Mouse (Mus musculus): Measurements from ENCODE around the gene Arf6. TPM values are rescaled to one million over a fixed set of nuclear protein-coding genes. Genes with fewer than 3 reads are reported as not detected.
"Not testable (repeated sequence)": the region's sequence is repeated elsewhere in the genome, so short reads cannot be mapped to it uniquely, and the experiment has no call there.

The Arf6 gene
- 68.5 and 72.2 TPM in 2 replicates for polyA plus RNA-seq (2016; fragmentation: Nextera tagmentation; extraction: Ambion mirVana)

DNA sequence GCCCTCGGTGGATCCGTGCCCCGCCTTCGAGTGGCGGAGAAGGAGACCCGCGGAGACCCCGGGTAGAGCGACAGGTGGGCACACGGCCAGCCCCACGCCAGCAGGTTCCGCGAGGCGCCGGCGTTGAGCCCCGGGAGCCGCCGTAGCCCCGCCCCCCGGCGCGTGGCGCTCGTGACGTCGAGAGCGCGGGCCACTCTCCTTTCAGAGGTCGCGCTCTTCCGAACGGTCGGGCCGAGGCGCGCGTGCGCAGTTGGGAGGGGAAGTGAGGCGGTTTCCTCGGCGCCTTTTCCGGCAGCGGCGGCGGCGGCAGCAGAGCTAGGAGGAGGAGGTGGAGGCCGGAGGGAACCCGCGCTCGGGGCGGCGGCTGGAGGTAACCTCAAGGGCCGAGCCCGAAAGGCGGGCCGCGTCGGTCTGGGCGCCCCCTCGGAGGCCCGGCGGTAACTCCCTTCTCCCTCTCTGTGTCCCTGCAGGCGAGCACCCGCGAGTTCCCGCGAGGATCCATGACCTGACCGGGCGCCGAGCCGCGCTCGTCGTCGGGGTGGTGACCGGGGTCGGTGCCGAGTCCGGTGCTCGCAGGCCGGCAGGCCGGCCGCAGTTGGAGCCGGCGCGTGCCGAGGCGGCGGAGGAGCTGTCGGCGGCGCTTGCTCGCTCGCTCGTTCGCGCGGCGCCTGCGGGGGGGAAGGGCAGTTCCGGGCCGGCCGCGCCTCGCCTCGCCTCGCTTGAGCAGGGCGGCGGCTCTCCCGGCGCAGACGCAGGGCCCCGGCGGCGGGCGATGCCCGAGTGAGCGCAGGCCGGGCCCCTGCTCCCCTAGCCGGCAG lies at the start of gene Arf6, which contains the start of gene Gm9887:
TSS of gene Arf6 (plus strand) at position 297 of the 818 bp plus-strand sequence.
TSS of gene Gm9887 (minus strand) at position 605 of the 818 bp plus-strand sequence.
- Histone ChIP-seq H3K9me3 (no peaks in the 10 kb centered on the region), H3K36me3 (no peaks in the 10 kb centered on the region), H3K27ac (peak within 1 kb of the TSS; percentile 95), H3K4me1 (peaks cover 11% of the 10 kb centered on the region), H3K27me3 (no peaks in the 10 kb centered on the region), H3K4me3 (peak within 1 kb of the TSS; percentile 98), H3K9ac (peak within 1 kb of the TSS; percentile 99), H3K4me2 (replicated peaks) (peak within 1 kb of the TSS; percentile 88)
- WGBS, result under 1% methylated on average over 86 of the region's 121 CpGs
- peak; percentile 89 for ATAC-seq (ENCODE audit: insufficient number of reproducible peaks, insufficient read depth, low FRiP score, low TSS enrichment)

GRCm38 (mm10) chr12:69331187-69331586 lies 40.8 kb upstream of the Arf6 start:
- Histone ChIP-seq H3K27ac (no peak overlapping the region), H3K4me3 (no peak overlapping the region), H3K4me1 (no peaks in the 10 kb centered on the region), H3K9ac (no peak overlapping the region), H3K36me3 (peaks cover 49% of the 10 kb centered on the region), H3K4me2 (replicated peaks) (no peak overlapping the region), H3K27me3 (no peaks in the 10 kb centered on the region), H3K9me3 (no peaks in the 10 kb centered on the region)
- WGBS, result 89% methylated on average over 3 of the region's 3 CpGs
- ATAC-seq (ENCODE audit: insufficient number of reproducible peaks, insufficient read depth, low FRiP score, low TSS enrichment), result no peak

DNA sequence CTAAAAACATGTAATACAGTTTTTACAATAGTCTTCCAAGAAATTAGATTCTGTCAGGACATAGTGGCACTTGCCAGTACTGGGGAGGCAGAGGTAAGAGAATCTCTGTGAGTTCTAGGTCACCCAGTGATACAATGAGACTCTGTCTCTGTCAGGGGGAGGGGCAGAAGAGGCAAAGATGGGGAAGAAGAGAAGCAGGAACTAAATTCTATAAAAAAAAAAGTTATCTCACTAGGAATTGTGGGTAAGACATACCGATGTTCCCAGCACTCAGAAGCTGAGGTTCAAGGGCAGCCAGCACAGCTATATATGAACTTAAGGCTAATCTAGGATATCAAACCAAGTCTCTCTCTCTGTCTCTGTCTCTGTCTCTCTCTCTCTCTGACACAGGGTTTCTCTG lies 39.8 kb upstream of the Arf6 start:
- no peaks in the 10 kb centered on the region for H3K27me3 ChIP-seq
- H3K4me2 ChIP-seq (replicated peaks), result no peak overlapping the region
- no peak overlapping the region for H3K27ac ChIP-seq
- 97% methylated on average over 1 of the region's 1 CpGs for WGBS
- H3K9ac ChIP-seq, result no peak overlapping the region
- ATAC-seq (ENCODE audit: insufficient number of reproducible peaks, insufficient read depth, low FRiP score, low TSS enrichment), result no peak
- H3K4me1 ChIP-seq, result no peaks in the 10 kb centered on the region
- no peak overlapping the region for H3K4me3 ChIP-seq
- H3K9me3 ChIP-seq, result no peaks in the 10 kb centered on the region
- peaks cover 53% of the 10 kb centered on the region for H3K36me3 ChIP-seq

GRCm38 (mm10) chr12:69333547-69333946 lies 38.4 kb upstream of the Arf6 start:
- Histone ChIP-seq H3K4me2 (replicated peaks) (no peak overlapping the region), H3K36me3 (peaks cover 53% of the 10 kb centered on the region), H3K27me3 (no peaks in the 10 kb centered on the region), H3K9ac (no peak overlapping the region), H3K4me1 (no peaks in the 10 kb centered on the region), H3K27ac (no peak overlapping the region), H3K4me3 (no peak overlapping the region), H3K9me3 (no peaks in the 10 kb centered on the region)
- ATAC-seq (ENCODE audit: insufficient number of reproducible peaks, insufficient read depth, low FRiP score, low TSS enrichment), result no peak
- WGBS, result 86% methylated on average over 2 of the region's 2 CpGs

DNA sequence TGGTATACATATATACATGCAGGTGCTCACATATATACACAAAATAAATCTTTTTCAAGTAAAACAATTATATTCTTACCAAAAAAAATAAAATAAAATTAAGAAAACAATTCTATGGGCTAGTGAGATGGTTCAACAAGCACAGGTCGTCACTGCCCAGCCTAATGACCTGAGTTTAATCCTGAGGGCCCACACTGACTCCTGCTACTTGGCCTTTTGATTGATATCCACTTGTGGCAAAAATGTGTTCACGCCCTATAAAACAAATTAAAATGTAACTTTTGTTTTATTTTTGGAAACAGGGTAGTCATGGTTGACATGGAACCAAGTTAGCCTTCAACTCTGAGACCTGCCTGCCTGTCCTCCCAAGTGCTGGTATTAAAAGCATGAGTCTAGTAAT lies 22.0 kb upstream of the Arf6 start:
- H3K9ac ChIP-seq, result no peak overlapping the region
- no peaks in the 10 kb centered on the region for H3K9me3 ChIP-seq
- WGBS, result 87% methylated on average over 2 of the region's 2 CpGs
- H3K27ac ChIP-seq, result no peak overlapping the region
- ATAC-seq (ENCODE audit: insufficient number of reproducible peaks, insufficient read depth, low FRiP score, low TSS enrichment), result no peak
- peaks cover 61% of the 10 kb centered on the region for H3K36me3 ChIP-seq
- H3K4me3 ChIP-seq, result no peak overlapping the region
- no peaks in the 10 kb centered on the region for H3K4me1 ChIP-seq
- no peaks in the 10 kb centered on the region for H3K27me3 ChIP-seq
- H3K4me2 ChIP-seq (replicated peaks), result no peak overlapping the region

GRCm38 (mm10) chr12:69351685-69352084 lies 20.3 kb upstream of the Arf6 start:
- Histone ChIP-seq H3K9me3 (no peaks in the 10 kb centered on the region), H3K36me3 (peaks cover 48% of the 10 kb centered on the region), H3K9ac (no peak overlapping the region), H3K4me3 (no peak overlapping the region), H3K27ac (no peak overlapping the region), H3K4me1 (no peaks in the 10 kb centered on the region), H3K27me3 (no peaks in the 10 kb centered on the region), H3K4me2 (replicated peaks) (no peak overlapping the region)
- 91% methylated on average over 1 of the region's 1 CpGs for WGBS
- ATAC-seq (ENCODE audit: insufficient number of reproducible peaks, insufficient read depth, low FRiP score, low TSS enrichment), result no peak

- no peaks in the 10 kb centered on the region for H3K9me3 ChIP-seq
- peak within 1 kb of the TSS; percentile 92 for H3K9ac ChIP-seq
- H3K36me3 ChIP-seq, result peaks cover 20% of the 10 kb centered on the region
- peak within 1 kb of the TSS; percentile 68 for H3K4me2 ChIP-seq (replicated peaks)
- H3K4me3 ChIP-seq, result peak within 1 kb of the TSS; percentile 83
- H3K4me1 ChIP-seq, result no peaks in the 10 kb centered on the region
- H3K27ac ChIP-seq, result peak within 1 kb of the TSS; percentile 71
- no peak for ATAC-seq (ENCODE audit: insufficient number of reproducible peaks, insufficient read depth, low FRiP score, low TSS enrichment)
- no peaks in the 10 kb centered on the region for H3K27me3 ChIP-seq
- under 1% methylated on average over 50 of the region's 50 CpGs for WGBS
Observed at GRCm38 (mm10) chr12:69356546-69357299, 15.2 kb upstream of the Arf6 start, which contains the start of gene Nemf. Nemf (minus strand) TSS chr12:69357165.

DNA sequence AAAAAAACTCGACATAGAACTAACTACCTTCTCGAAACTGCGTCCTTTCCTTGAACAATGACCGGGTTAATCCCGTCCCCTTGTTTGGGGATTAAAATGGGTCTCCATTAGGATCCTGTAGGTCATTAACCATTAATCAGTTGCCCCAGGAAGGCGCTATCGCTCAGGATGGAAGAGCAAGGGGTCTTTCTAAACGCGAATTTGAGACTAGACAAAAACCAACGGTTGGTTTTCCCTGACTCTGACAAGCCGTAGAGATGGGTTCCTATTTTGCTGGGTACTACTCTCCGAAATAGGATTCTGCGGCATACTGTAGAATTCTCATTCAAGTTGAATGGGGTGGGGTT lies 14.7 kb upstream of the Arf6 start:
- WGBS, result 6% methylated on average over 13 of the region's 13 CpGs
- peak overlapping the region; percentile 68 for H3K4me2 ChIP-seq (replicated peaks)
- H3K27ac ChIP-seq, result no peak overlapping the region

DNA sequence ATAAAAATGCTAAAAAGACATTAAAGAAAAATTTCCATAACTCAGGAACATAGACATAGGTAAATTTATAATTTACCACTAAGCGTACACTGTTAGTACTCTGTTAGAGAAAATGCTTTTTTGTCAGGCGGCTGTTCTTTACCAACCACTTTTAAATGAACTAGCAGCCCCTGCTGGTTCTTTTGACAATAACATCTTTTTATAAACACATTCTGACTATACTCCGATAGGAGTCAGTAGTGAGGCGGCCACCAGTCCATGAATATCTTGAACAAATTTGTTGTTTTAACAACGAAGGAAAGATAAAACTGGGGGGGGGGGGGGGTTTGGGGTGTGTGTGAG lies 11.3 kb upstream of the Arf6 start:
- Histone ChIP-seq H3K4me3 (no peak overlapping the region), H3K27ac (no peak overlapping the region), H3K9me3 (no peaks in the 10 kb centered on the region), H3K9ac (no peak overlapping the region), H3K36me3 (no peaks in the 10 kb centered on the region), H3K4me1 (0 out of 2 replicates have a peak, but pooled peaks cover 8% of the 10 kb centered on the region), H3K4me2 (replicated peaks) (no peak overlapping the region), H3K27me3 (no peaks in the 10 kb centered on the region)
- WGBS, result 22% methylated on average over 5 of the region's 5 CpGs
- no peak for ATAC-seq (ENCODE audit: insufficient number of reproducible peaks, insufficient read depth, low FRiP score, low TSS enrichment)

More for the DNA sequence above, 14.7 kb upstream of the Arf6 start:
- H3K36me3 ChIP-seq, result peaks cover 16% of the 10 kb centered on the region
- no peaks in the 10 kb centered on the region for H3K27me3 ChIP-seq
- H3K4me1 ChIP-seq, result 0 out of 2 replicates have a peak, but pooled peaks cover under 1% of the 10 kb centered on the region
- peak overlapping the region; percentile 92; the same call in 1 of the 2 replicates for H3K9ac ChIP-seq
- peak overlapping the region; percentile 83 for H3K4me3 ChIP-seq
- ATAC-seq (ENCODE audit: insufficient number of reproducible peaks, insufficient read depth, low FRiP score, low TSS enrichment), result no peak
- H3K9me3 ChIP-seq, result no peaks in the 10 kb centered on the region

GRCm38 (mm10) chr12:69360997-69361899 lies 10.7 kb upstream of the Arf6 start:
- H3K27me3 ChIP-seq, H3K36me3 ChIP-seq, H3K4me1 ChIP-seq, H3K9me3 ChIP-seq: not testable (repeated sequence)
- H3K4me2 ChIP-seq (replicated peaks), result peak overlapping the region; percentile 65
- H3K27ac ChIP-seq, result peak overlapping the region; percentile 96
- peak overlapping the region; percentile 60 for H3K9ac ChIP-seq
- peak overlapping the region; percentile 50 for H3K4me3 ChIP-seq
- 1% methylated on average over 43 of the region's 50 CpGs for WGBS
- peak; percentile 95 for ATAC-seq (ENCODE audit: insufficient number of reproducible peaks, insufficient read depth, low FRiP score, low TSS enrichment)

GRCm38 (mm10) chr12:69361919-69362318 lies 10.0 kb upstream of the Arf6 start:
- 8% methylated on average over 10 of the region's 10 CpGs for WGBS

More at GRCm38 (mm10) chr12:69361919-69362318, 10.0 kb upstream of the Arf6 start:
- no peak for ATAC-seq (ENCODE audit: insufficient number of reproducible peaks, insufficient read depth, low FRiP score, low TSS enrichment)
- Histone ChIP-seq H3K9me3 (no peaks in the 10 kb centered on the region), H3K9ac (peak overlapping the region; percentile 60), H3K36me3 (no peaks in the 10 kb centered on the region), H3K27ac (peak overlapping the region; percentile 96), H3K27me3 (no peaks in the 10 kb centered on the region), H3K4me3 (peak overlapping the region; percentile 50), H3K4me2 (replicated peaks) (peak overlapping the region; percentile 65), H3K4me1 (0 out of 2 replicates have a peak, but pooled peaks cover 8% of the 10 kb centered on the region)

Data from embryonic facial prominence, embryonic 12.5 days (tissue).